Mouse (Mus musculus): ENCODE measurements at regions not wholly inside any gene's neighbourhood (a gene's known extent, or its start where the extent isn't known, plus 50 kb on each side); places are given as distances from the start of the nearest gene placed in this dataset.

DNA sequence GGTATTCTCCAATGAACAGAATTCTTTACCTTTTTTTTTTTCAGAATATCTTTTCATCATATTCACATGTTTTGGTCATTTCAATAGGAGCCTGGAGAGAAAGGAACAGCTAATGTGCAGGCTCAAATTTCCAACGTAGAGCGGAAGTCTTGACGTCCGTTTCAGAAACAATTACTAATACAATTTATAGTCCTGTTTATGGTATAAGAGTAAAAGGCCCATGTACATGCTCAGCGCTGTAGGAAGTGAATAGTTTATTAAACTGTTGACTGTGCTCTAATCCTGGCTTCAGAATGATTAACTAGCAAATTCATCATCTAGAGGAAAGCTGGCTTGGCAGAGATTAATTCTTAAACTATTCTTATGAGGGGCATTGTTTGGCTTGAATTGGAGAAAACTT is 142.1 kb downstream of the Pik3r1 start:
- no peak overlapping the region for H3K4me3 ChIP-seq
- H3K27ac ChIP-seq: no peak overlapping the region
- no peak for TF ChIP-seq CTCF (conservative IDR thresholded peaks at IDR 0.05)
- no peak for DNase-seq (ENCODE audit: low spot score in 2 of 2)

- Histone ChIP-seq H3K4me3 (no peak overlapping the region), H3K27ac (no peak overlapping the region)
- no peak for TF ChIP-seq CTCF (conservative IDR thresholded peaks at IDR 0.05)
- no peak for DNase-seq (ENCODE audit: low spot score in 2 of 2)
Observed at GRCm38 (mm10) chr13:101624179-101624581, 143.8 kb downstream of the Pik3r1 start.

- TF ChIP-seq CTCF (conservative IDR thresholded peaks at IDR 0.05): no peak
- no peak overlapping the region for H3K27ac ChIP-seq
- DNase-seq (ENCODE audit: low spot score in 2 of 2): no peak
- H3K4me3 ChIP-seq: no peak overlapping the region
Observed at GRCm38 (mm10) chr13:101622649-101623048, 145.4 kb downstream of the Pik3r1 start.

GRCm38 (mm10) chr13:101620660-101621059 is 147.4 kb downstream of the Pik3r1 start:
- TF ChIP-seq CTCF (conservative IDR thresholded peaks at IDR 0.05): no peak
- Histone ChIP-seq H3K4me3 (no peak overlapping the region), H3K27ac (no peak overlapping the region)
- no peak for DNase-seq (ENCODE audit: low spot score in 2 of 2)

- H3K27ac ChIP-seq: no peak overlapping the region
- no peak overlapping the region for H3K4me3 ChIP-seq
- no peak for DNase-seq (ENCODE audit: low spot score in 2 of 2)
- no peak for TF ChIP-seq CTCF (conservative IDR thresholded peaks at IDR 0.05)
Observed at GRCm38 (mm10) chr13:101619154-101619553, 148.9 kb downstream of the Pik3r1 start.

GRCm38 (mm10) chr13:101612786-101613185 is 155.2 kb downstream of the Pik3r1 start:
- DNase-seq (ENCODE audit: low spot score in 2 of 2): no peak
- H3K4me3 ChIP-seq: no peak overlapping the region
- no peak for TF ChIP-seq CTCF (conservative IDR thresholded peaks at IDR 0.05)
- no peak overlapping the region for H3K27ac ChIP-seq

DNA sequence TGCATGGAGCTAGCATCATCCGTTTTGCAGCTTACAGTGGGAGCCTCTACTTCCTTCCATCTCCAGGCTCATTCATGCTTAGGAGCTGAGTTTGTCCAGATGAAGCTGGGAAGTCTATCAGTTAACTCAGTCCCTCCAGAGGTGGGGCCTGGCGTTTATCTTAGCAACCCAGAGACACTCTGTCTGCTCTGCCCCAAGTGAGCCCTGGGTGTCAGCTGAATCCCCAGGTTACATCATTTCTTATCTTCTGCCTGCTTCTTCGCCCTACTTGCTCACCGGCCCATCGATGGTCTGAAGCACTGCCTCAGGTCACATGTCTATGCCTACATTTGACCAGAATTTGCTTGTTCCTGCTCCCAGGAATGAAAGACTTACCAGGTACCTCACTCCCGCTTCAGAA is 156.3 kb downstream of the Pik3r1 start:
- H3K4me3 ChIP-seq: no peak overlapping the region
- DNase-seq (ENCODE audit: low spot score in 2 of 2): no peak
- H3K27ac ChIP-seq: no peak overlapping the region
- no peak for TF ChIP-seq CTCF (conservative IDR thresholded peaks at IDR 0.05)

- DNase-seq (ENCODE audit: low spot score in 2 of 2): peak; percentile 23 to 24
Observed at GRCm38 (mm10) chr13:101606184-101606730, 161.8 kb downstream of the Pik3r1 start.

DNA sequence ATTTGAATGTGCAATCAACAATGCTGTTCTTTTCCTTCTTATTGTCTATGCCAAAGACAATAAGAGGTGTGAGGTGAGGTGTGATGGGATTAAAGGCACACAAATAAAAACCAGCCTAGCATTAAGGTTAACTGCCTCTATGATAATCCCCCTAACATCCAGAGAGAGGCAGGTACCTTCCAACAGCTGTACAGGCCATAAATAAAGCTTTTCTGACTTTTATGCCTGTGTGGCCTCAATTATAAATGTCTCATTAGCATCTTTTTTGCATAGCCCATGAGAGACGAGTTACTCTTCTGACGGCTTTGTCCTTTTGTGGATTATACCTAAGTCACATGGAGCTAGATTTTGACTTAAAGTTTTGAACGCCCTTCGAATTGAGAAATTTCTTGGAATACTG is 162.3 kb downstream of the Pik3r1 start:
- DNase-seq (ENCODE audit: low spot score in 2 of 2): no peak
- H3K4me3 ChIP-seq: no peak overlapping the region
- no peak for TF ChIP-seq CTCF (conservative IDR thresholded peaks at IDR 0.05)
- no peak overlapping the region for H3K27ac ChIP-seq

More at GRCm38 (mm10) chr13:101606184-101606730, 161.8 kb downstream of the Pik3r1 start:
- TF ChIP-seq CTCF (conservative IDR thresholded peaks at IDR 0.05): no peak
- no peak overlapping the region for H3K4me3 ChIP-seq
- no peak overlapping the region for H3K27ac ChIP-seq

GRCm38 (mm10) chr13:101605051-101605450 is 163.0 kb downstream of the Pik3r1 start:
- Histone ChIP-seq H3K4me3 (no peak overlapping the region), H3K27ac (no peak overlapping the region)
- no peak for DNase-seq (ENCODE audit: low spot score in 2 of 2)
- TF ChIP-seq CTCF (conservative IDR thresholded peaks at IDR 0.05): no peak

GRCm38 (mm10) chr13:101598126-101598485 is 169.9 kb downstream of the Pik3r1 start:
- H3K27ac ChIP-seq: no peak overlapping the region
- H3K4me3 ChIP-seq: no peak overlapping the region
- no peak for DNase-seq (ENCODE audit: low spot score in 2 of 2)
- TF ChIP-seq CTCF (conservative IDR thresholded peaks at IDR 0.05): no peak

GRCm38 (mm10) chr13:101597243-101598125 is 170.5 kb downstream of the Pik3r1 start:
- DNase-seq (ENCODE audit: low spot score in 2 of 2): no peak
- no peak overlapping the region for H3K27ac ChIP-seq
- TF ChIP-seq CTCF (conservative IDR thresholded peaks at IDR 0.05): no peak
- H3K4me3 ChIP-seq: no peak overlapping the region

DNA sequence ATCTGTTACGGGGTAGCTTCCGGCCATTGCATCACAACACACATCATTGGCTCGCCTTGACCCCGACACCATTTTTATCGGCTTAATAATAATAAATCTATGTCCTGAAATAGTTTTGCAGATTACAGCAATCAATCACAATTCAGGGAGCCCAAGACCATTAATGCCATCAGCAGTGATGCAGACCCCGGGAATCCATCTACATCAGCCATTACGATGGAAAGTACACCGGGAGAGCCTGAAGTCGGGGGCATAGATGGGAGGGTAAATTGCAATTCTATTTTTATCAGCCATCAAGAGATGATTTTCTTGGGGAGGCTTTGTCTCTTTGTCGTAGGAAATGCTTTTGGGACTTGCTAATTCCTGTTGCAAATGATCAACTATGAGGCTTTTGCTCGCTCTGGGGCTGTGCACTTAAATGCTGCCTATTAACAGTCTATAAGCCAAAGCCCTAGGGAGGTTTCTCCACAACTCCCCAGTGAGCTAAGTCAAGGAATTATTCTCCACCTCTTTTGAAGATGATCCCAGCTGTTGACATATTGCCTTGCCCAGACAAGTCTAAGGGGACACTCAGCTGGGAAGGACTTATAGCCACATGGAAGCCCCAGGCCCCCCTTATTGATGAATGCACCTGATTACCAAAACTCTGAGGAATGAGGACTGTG is 173.4 kb downstream of the Pik3r1 start:
- Histone ChIP-seq H3K4me3 (no peak overlapping the region), H3K27ac (no peak overlapping the region)
- DNase-seq (ENCODE audit: low spot score in 2 of 2): no peak
- TF ChIP-seq CTCF (conservative IDR thresholded peaks at IDR 0.05): no peak
